Mouse (Mus musculus) lung, postnatal 4 days (tissue): ENCODE results near the gene Tha1.

Experiments used
- DNase-seq, 2 experiments: peaks; one replicate each; pipeline ENCODE4 v3.0.0; 2021

Tha1 gene

GRCm38 (mm10) chr11:117880977-117881358, 7.7 kb upstream of the Tha1 start:
- no peak for DNase-seq

GRCm38 (mm10) chr11:117880336-117880976, 7.2 kb upstream of the Tha1 start:
- no peak for DNase-seq

GRCm38 (mm10) chr11:117879676-117880075, 6.4 kb upstream of the Tha1 start:
- DNase-seq: no peak

- DNase-seq: peak in 1 of 2 experiments; percentile 35
Measured at GRCm38 (mm10) chr11:117878892-117879291, 5.6 kb upstream of the Tha1 start.

GRCm38 (mm10) chr11:117877917-117878745, 4.8 kb upstream of the Tha1 start:
- DNase-seq: peak; percentile 60 to 77

GRCm38 (mm10) chr11:117875681-117876080, 2.4 kb upstream of the Tha1 start:
- no peak for DNase-seq

- peak in 1 of 2 experiments; percentile 46 for DNase-seq
Measured at GRCm38 (mm10) chr11:117874419-117874818, 1.1 kb upstream of the Tha1 start.

GRCm38 (mm10) chr11:117871911-117872584, 1.2 kb downstream of the Tha1 start:
- DNase-seq: peak; percentile 52 to 56

GRCm38 (mm10) chr11:117871376-117871775, 1.9 kb downstream of the Tha1 start:
- DNase-seq: no peak

- peak; percentile 72 to 85 for DNase-seq
Measured at GRCm38 (mm10) chr11:117870688-117871365, 2.5 kb downstream of the Tha1 start.

- no peak for DNase-seq
Measured at GRCm38 (mm10) chr11:117865988-117866387, 7.3 kb downstream of the Tha1 start.

GRCm38 (mm10) chr11:117864805-117865204, 8.5 kb downstream of the Tha1 start:
- no peak for DNase-seq

- no peak for DNase-seq
Measured at GRCm38 (mm10) chr11:117863174-117863856, 10.0 kb downstream of the Tha1 start.

GRCm38 (mm10) chr11:117860601-117861000, 12.7 kb downstream of the Tha1 start, which contains the start of gene Tmem235:
Tmem235 (plus strand) TSS chr11:117860752.
- DNase-seq: no peak

- no peak for DNase-seq
Measured at GRCm38 (mm10) chr11:117858392-117858791, 14.9 kb downstream of the Tha1 start.

- DNase-seq: no peak
Measured at GRCm38 (mm10) chr11:117857462-117857861, 15.8 kb downstream of the Tha1 start.

GRCm38 (mm10) chr11:117855975-117856374, 17.3 kb downstream of the Tha1 start:
- no peak for DNase-seq

GRCm38 (mm10) chr11:117855360-117855759, 17.9 kb downstream of the Tha1 start:
- DNase-seq: no peak

GRCm38 (mm10) chr11:117854241-117854640, 19.0 kb downstream of the Tha1 start:
- no peak for DNase-seq

GRCm38 (mm10) chr11:117852875-117853274, 20.4 kb downstream of the Tha1 start:
- no peak for DNase-seq

GRCm38 (mm10) chr11:117848985-117849671, 24.2 kb downstream of the Tha1 start, which contains the start of gene Birc5:
Birc5 (plus strand) TSS chr11:117849251.
- DNase-seq: peak; percentile 98 to 99
